Mouse (Mus musculus): ENCODE measurements around the gene Ebp. TPM values are rescaled to one million over a fixed set of nuclear protein-coding genes. Genes with fewer than 3 reads are reported as not detected.

Gene Ebp
- total and polyA plus RNA-seq, 3 experiments: 44.0 to 70.9 (median 64.3) TPM

- no peak overlapping the region for H3K4me3 ChIP-seq (replicated peaks in 1 of 3; ENCODE audit: low read depth in 2 of 3, low read length in 2 of 3, poor library complexity in 1 of 3)
- H3K27ac ChIP-seq (ENCODE audit: insufficient read depth, low read depth): no peak overlapping the region
- dilution Hi-C loops (cut with MboI; ENCODE audit: extremely low pct_ligation_motif_present, extremely low pct_unique_long_range_greater_than_20kb, low sequenced_read_pairs) (no loop called here), in situ Hi-C loops (cut with MboI; ENCODE audit: low pct_ligation_motif_present, low pct_unique_long_range_greater_than_20kb, low sequenced_read_pairs) (no loop called here)
- no peak overlapping the region for H3K9ac ChIP-seq (ENCODE audit: insufficient read depth, low read depth)
- no peak overlapping the region for H3K4me2 ChIP-seq (ENCODE audit: insufficient read depth, low read depth, poor library complexity, severe bottlenecking)
- peaks cover 21 to 46% of the 10 kb centered on the region in 2 experiments for H3K36me3 ChIP-seq (replicated peaks in 1 of 2; ENCODE audit: control insufficient read depth in 1 of 2, insufficient read depth in 1 of 2, low read length in 1 of 2)
- H3K79me2 ChIP-seq (replicated peaks; ENCODE audit: control insufficient read depth, extremely low read depth, insufficient read depth, poor library complexity, severe bottlenecking): no peaks in the 10 kb centered on the region
- H3K9me3 ChIP-seq (replicated peaks; ENCODE audit: low read length): no peaks in the 10 kb centered on the region
- no peak for DNase-seq (ENCODE audit: extremely low read depth)
- H3K27me3 ChIP-seq (replicated peaks): no peaks in the 10 kb centered on the region
- no peaks in the 10 kb centered on the region; a peak in 1 of 4 replicates for H3K4me1 ChIP-seq (ENCODE audit: control insufficient read depth in 1 of 2, insufficient read depth in 2 of 2)
- TF ChIP-seq PAX5 (IDR thresholded peaks at IDR 0.05; ENCODE audit: low read length) (no peak), IRF4 (IDR thresholded peaks at IDR 0.05; ENCODE audit: low read depth, low read length) (no peak), MAX (IDR thresholded peaks at IDR 0.05; ENCODE audit: low read length) (no peak), CHD1 (IDR thresholded peaks at IDR 0.05; ENCODE audit: low read depth, low read length) (no peak), HCFC1 (IDR thresholded peaks at IDR 0.05; ENCODE audit: low read depth, low read length) (no peak), USF1 (IDR thresholded peaks at IDR 0.05; ENCODE audit: low read depth, low read length) (no peak), NRF1 (IDR thresholded peaks at IDR 0.05; ENCODE audit: low read depth, low read length) (no peak)
Observed at GRCm38 (mm10) chrX:8167716-8168647, 25.3 kb downstream of the Ebp start.

DNA sequence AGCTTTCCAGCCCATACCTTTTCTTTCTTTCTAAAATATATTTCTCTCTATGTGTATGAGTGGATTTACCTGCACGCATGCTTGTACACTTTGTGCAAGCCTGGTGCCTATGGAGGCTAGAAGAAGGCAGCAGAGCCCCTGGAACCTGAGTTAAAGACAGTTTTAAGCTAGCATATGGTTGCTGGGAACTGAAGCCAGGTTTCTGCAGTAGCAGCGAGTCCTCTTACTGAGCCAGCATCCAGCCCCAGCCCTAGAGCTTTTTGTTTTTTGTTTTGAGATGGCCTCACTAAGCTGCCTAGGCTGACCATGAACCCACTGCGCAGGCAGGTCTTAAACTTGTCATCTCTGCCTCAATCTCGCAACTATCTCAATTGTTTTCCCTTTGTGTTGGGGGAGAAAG, 28.8 kb downstream of the Ebp start:
- in situ Hi-C loops (cut with MboI; ENCODE audit: low pct_ligation_motif_present, low pct_unique_long_range_greater_than_20kb, low sequenced_read_pairs): no loop called here
- peaks cover 9 to 35% of the 10 kb centered on the region in 2 experiments for H3K36me3 ChIP-seq (replicated peaks in 1 of 2; ENCODE audit: control insufficient read depth in 1 of 2, insufficient read depth in 1 of 2, low read length in 1 of 2)
- no peaks in the 10 kb centered on the region for H3K79me2 ChIP-seq (replicated peaks; ENCODE audit: control insufficient read depth, extremely low read depth, insufficient read depth, poor library complexity, severe bottlenecking)
- no peak for TF ChIP-seq NRF1 (IDR thresholded peaks at IDR 0.05; ENCODE audit: low read depth, low read length)
- TF ChIP-seq EP300 (IDR thresholded peaks at IDR 0.05; ENCODE audit: low read length): no peak
- TF ChIP-seq TCF12 (IDR thresholded peaks at IDR 0.05; ENCODE audit: low read depth, low read length): no peak
- TF ChIP-seq ZKSCAN1 (IDR thresholded peaks at IDR 0.05; ENCODE audit: borderline replicate concordance, low read depth, low read length): no peak
- no peak for TF ChIP-seq MAZ (IDR thresholded peaks at IDR 0.05; ENCODE audit: low read depth, low read length)
- no peak for TF ChIP-seq CHD1 (IDR thresholded peaks at IDR 0.05; ENCODE audit: low read depth, low read length)
- no peak for TF ChIP-seq ZNF384 (IDR thresholded peaks at IDR 0.05; ENCODE audit: low read depth, low read length)
- TF ChIP-seq ZC3H11A (IDR thresholded peaks at IDR 0.05; ENCODE audit: low read depth, low read length): no peak
- TF ChIP-seq MXI1 (IDR thresholded peaks at IDR 0.05; ENCODE audit: low read depth, low read length): no peak
- TF ChIP-seq IRF4 (IDR thresholded peaks at IDR 0.05; ENCODE audit: low read depth, low read length): no peak
- no peak for TF ChIP-seq HCFC1 (IDR thresholded peaks at IDR 0.05; ENCODE audit: low read depth, low read length)
- TF ChIP-seq MYC (IDR thresholded peaks at IDR 0.05; ENCODE audit: low read depth, low read length): no peak
- TF ChIP-seq NELFE (IDR thresholded peaks at IDR 0.05; ENCODE audit: low read depth, low read length): no peak
- no peak for TF ChIP-seq MAX (IDR thresholded peaks at IDR 0.05; ENCODE audit: low read length)
- TF ChIP-seq PAX5 (IDR thresholded peaks at IDR 0.05; ENCODE audit: low read length): no peak
- TF ChIP-seq JUN (IDR thresholded peaks at IDR 0.05; ENCODE audit: insufficient read depth, low read depth, low read length): no peak
- TF ChIP-seq GABPA (IDR thresholded peaks at IDR 0.05; ENCODE audit: insufficient replicate concordance, low read depth, low read length): no peak
- TF ChIP-seq RAD21 (IDR thresholded peaks at IDR 0.05; ENCODE audit: low read depth, low read length): no peak
- no peak for TF ChIP-seq CHD2 (IDR thresholded peaks at IDR 0.05; ENCODE audit: low read length)
- no peak for TF ChIP-seq ZMIZ1 (IDR thresholded peaks at IDR 0.05; ENCODE audit: low read depth, low read length)
- no peak overlapping the region for H3K4me3 ChIP-seq (replicated peaks in 1 of 3; ENCODE audit: low read depth in 2 of 3, low read length in 2 of 3, poor library complexity in 1 of 3)
- no peaks in the 10 kb centered on the region for H3K9me3 ChIP-seq (replicated peaks; ENCODE audit: low read length)
- dilution Hi-C loops (cut with MboI; ENCODE audit: extremely low pct_ligation_motif_present, extremely low pct_unique_long_range_greater_than_20kb, low sequenced_read_pairs): no loop called here
- no peaks in the 10 kb centered on the region; a peak in 1 of 4 replicates for H3K4me1 ChIP-seq (ENCODE audit: control insufficient read depth in 1 of 2, insufficient read depth in 2 of 2)
- H3K9ac ChIP-seq (ENCODE audit: insufficient read depth, low read depth): no peak overlapping the region
- H3K27me3 ChIP-seq (replicated peaks): no peaks in the 10 kb centered on the region
- DNase-seq (ENCODE audit: extremely low read depth): no peak
- H3K27ac ChIP-seq (ENCODE audit: insufficient read depth, low read depth): no peak overlapping the region
- H3K4me2 ChIP-seq (ENCODE audit: insufficient read depth, low read depth, poor library complexity, severe bottlenecking): no peak overlapping the region
